Mouse (Mus musculus) C2C12 (cell line): ENCODE data around the gene Sgsm3.

ENCODE experiments used
- CEBPB ChIP-seq: IDR thresholded peaks from one replicate; pipeline ENCODE4 v1.6.1; 2011; ENCODE audit warnings: low read depth, mild to moderate bottlenecking, control low read depth, moderate library complexity
- CTCF ChIP-seq: IDR thresholded peaks from one replicate; pipeline ENCODE4 v1.5.1; 2011; ENCODE audit not compliant: control insufficient read depth, insufficient read depth, insufficient read length
- FOSL1 ChIP-seq: IDR thresholded peaks from one replicate; pipeline ENCODE4 v1.8.0; 2011; ENCODE audit warnings: mild to moderate bottlenecking, low read length; ENCODE audit not compliant: poor library complexity, insufficient read depth, severe bottlenecking
- MAX ChIP-seq: IDR thresholded peaks from one replicate; pipeline ENCODE4 v1.6.1; 2011; ENCODE audit warnings: mild to moderate bottlenecking, control low read depth
- MYOD1 ChIP-seq: IDR thresholded peaks from one replicate; pipeline ENCODE4 v1.6.1; 2011; ENCODE audit warnings: low read depth; ENCODE audit not compliant: control insufficient read depth, insufficient read length
- MYOG ChIP-seq: IDR thresholded peaks from one replicate; pipeline ENCODE4 v1.6.1; 2011; ENCODE audit not compliant: control insufficient read depth, insufficient read length; ENCODE audit errors: extremely low read depth
- USF1 ChIP-seq: IDR thresholded peaks from one replicate; pipeline ENCODE4 v1.6.1; 2011; ENCODE audit warnings: low read depth, mild to moderate bottlenecking, control low read depth, moderate library complexity

- TF ChIP-seq MYOG (no peak), CTCF (no peak), MAX (no peak), USF1 (no peak), CEBPB (no peak), MYOD1 (no peak), FOSL1 (no peak)
These were observed 10.8 kb downstream of the Sgsm3 start for GRCm38 (mm10) chr15:80988331-80988730.
